Mouse (Mus musculus) urinary bladder, postnatal 25 days (tissue): ENCODE data around the gene Gm17617.

Experiments used
- DNase-seq: peaks from one replicate; pipeline ENCODE4 v3.0.0; 2022; ENCODE audit warnings: low spot score

Gm17617 gene

DNA sequence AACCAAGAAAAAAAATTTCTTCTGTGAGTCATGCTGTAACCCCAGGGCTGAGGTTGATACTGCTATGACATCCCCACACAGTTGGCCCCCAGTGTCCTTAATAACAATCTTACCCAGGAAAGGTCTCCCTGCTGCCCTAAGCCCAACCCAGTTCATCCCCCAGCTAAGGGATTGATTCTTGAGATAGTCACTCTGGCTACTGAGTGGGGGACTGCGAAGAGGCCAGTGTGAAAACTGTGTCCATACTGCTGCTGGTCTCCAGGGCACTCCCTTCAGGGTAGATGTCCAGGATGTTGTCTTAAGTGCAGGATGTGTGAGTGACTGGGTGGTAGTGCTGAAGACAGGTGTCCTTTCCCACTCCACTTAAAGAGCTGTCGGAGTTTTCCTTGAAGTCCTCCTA lies at the start of gene Gm17617:
Gm17617 (minus strand) TSS at position 101 of the 400 bp plus-strand sequence.
- no peak for DNase-seq

DNA sequence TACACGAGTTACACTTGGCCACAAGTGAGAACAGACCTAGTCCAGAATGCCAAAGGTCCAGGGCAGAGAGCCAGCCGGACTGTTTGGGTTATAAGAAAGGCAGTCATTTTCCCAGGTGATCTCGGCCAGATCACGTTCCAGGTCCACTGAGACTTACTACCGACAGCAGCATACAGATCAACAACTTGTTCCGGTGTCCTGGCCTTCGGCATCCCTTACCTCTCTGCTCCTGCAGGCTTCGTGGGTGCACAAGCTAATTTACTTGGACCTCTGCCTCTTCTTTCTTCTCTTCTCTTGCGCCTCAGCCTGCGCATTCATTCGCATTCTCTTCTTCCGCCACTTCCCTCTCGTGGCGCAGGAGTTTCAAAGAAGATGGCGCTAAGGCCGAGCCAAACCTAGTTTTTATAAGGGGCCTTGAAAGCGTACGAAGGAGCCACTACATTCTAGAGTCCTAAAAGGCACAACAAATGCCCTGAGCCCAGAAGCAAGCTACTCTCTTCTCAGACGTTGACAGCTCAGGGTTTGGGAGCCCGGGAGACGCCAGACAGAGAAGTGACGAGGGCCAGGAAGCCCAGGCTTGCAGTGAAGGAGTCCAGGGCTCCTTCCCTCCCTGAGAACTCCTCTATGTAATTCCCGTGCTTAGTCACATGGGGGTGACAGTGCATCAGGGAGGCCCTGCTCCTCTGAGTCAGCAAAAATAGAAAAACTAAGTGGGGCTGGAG lies 49.0 kb upstream of the Gm17617 start:
- peak; percentile 57 for DNase-seq

DNA sequence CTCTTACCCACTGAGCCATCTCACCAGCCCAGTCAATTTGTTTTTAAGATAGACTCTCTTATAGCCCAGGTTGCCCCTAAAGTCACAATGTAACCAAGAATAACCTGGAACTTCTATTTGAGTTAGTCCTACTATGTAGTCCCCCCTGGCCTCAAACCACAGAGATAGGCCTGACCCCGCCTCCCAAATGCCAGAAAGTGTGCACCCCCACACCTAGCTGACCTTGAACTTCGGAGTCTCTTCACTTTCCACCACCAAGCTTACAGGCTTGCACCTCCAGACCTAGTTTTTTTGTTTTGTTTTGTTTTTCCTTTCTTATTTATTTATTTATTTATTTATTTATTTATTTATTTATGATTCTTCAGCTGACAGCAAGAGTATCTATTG lies 48.4 kb upstream of the Gm17617 start:
- no peak for DNase-seq

DNA sequence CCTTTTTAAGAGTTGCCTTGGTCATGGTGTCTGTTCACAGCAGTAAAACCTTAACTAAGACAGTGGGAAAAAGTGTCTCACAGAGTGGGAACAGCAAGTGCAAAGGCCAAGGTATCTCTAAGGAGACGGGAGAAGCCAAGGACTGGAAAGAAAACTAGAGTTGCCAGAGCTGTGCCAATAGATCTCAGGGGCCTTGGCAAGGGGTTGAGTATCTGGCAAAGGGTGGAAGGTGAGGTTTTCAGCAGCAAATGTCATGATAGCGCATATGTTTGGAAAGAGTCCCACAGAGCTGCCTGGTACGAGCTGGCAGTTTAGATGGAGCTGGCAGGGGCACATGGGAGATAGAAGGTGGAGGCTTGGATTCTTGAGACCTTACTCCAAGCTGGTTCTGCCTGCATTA lies 46.2 kb upstream of the Gm17617 start:
- no peak for DNase-seq

DNA sequence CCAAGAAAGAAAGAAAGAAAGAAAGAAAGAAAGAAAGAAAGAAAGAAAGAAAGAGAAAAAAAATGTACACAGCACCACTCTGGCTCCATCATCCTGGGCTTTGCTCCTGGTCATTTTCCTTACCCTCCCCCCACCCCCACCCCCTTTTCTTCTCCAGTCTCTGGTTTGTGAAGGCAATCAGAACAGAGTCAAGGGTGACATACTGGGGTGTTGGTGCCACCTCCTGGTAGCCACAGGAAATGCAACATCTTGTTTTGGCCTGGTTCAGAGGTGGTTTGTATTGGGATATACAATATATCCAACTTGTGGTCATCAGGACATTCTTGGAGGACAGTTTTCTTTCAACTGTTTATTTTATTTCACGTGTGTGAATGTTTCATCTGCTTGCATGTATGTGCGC lies 45.2 kb upstream of the Gm17617 start:
- DNase-seq: peak; percentile 70

DNA sequence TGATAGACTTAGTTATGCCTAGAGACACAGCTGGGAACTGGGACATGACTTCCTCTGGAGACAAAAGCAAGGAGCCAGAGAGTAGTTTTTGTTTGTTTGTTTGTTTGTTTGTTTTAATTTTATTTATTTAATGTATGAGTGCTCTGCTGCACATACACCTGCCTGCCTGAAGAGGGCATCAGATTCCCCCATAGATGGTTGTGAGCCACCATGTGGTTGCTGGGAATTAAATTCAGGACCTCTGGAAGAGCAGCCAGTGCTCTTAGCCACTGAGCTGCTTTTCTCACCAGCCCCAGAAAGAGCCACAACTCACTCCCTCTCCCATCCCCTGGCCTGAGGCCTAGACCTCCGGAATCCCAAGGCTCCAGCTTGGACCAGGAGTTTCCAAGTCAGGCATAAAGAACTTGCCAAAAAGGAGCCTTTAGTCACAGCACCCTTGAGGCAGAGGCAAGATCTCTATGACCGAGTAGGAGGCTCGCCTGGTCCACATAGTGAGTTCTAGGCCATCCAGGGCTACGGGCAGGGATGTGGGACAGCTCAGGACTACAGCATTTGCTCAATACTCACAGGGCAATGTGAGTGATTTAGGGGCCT lies 44.7 kb upstream of the Gm17617 start:
- DNase-seq: no peak

DNA sequence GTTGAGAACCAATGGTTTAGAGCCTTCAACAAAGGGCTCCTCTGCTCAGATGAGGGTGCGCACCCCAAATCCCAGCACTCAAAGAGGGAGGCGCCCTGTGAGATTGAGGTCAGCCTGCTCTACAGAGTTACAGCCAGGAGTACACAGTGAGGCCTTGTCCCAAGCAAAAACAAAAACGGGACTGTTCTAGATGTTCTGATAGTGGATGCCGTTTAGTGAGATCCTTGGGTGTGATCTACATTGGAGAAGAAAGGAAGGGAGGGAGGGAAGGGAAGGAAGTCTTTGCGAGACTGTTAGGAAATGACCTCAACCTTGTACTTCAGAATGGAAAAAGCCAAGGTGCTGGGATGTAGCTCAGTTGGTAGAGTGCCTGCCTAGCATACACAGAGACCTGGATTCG lies 42.9 kb upstream of the Gm17617 start:
- no peak for DNase-seq

DNA sequence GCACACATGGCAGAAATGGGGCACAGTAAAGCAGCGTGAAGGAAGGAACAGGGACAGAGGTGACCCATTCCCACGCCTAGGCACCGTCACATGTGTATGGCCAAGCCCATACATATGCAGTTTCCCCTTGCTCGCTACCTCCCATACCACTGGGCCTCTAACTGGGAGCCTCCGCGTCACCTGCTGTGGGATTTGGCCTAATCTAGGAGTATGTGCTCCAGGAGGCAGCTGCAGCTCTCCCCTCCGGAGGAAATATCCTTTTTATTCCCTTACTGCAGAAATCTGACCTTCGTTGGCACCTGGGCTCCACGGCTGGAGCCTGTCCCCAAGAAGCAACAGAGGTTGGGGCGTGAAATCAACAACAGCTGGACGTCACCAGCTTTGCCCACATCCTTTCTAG lies 41.0 kb upstream of the Gm17617 start:
- DNase-seq: no peak

DNA sequence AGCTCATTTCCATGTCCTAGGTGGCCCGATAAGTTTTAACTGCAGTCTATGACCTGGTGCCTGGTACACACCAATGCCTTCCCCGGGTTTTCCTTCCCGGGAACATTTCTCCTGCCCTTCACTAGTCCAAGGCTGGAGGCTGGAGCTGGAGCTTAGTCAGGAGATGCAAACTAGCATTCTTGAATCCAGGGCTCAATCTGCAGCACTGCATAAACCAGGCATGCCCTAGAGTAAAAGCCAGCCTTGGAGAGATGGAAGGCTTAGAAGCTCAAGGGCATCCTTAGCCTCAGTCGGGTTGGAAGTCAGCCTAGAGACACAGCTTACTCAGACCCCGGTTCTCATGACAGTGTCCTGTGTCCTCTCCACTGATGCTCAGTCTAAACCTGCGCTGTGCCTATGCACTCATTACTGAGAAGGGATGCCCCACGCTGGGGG lies 39.0 kb upstream of the Gm17617 start:
- no peak for DNase-seq

DNA sequence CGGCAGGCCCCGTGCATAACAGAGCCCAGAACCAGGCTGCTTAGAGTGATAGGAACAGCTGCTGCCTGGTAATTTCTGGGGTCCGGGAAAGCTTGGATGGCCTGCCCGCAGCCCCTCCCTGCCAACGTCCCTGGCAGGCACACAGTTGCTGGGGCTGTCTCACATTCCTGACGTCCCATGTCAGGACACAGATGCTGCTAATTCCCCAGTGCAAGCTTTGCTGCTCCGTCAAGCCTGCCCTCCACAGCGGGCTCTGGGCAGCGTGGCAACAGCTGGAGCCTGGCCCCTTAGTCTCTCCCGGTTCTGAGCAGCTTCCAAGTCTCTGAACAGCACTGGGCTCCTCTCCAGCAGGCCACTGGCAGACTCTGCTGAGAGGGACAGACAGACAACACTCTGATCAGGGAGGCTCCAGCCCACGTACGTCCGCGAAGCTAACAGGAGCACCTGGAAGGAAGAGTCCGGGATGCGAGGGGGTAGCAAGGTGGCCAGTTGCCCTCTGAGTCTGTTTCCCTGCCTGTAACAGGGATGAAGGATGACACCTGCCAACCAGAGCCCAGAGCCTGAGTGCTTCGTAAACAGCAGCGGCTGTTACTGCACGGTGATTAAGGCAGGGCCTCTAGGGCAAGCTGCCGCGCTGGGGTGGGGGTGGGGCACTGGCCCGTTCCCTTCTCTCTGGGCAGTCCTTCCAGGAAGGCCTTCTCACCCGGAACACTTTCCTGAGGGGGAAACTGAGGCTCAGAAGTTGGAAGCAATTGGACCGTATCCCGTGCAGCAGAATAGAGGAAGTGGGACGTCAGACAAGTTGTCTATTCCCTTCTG lies 38.4 kb upstream of the Gm17617 start:
- DNase-seq: no peak

DNA sequence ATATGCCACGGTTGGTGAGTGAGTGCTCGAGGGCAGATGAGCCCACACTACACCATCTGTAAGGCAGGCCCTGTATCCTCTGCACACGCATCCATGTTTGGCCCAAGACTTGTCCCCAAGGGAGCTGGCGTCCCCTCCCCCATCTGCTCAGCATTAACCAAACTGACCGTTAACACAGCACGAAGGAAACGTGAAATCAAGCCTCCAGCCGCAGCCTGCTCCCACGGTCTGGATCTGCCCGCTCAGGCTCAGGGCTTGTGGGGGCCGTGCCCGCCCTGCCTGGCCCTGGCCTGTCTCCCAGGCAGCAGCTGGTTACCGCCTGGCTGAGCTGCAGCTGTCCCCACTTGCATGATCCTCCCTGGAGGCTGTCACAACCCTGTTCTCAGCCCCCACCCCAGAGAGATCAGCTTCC lies 35.6 kb upstream of the Gm17617 start:
- DNase-seq: no peak

DNA sequence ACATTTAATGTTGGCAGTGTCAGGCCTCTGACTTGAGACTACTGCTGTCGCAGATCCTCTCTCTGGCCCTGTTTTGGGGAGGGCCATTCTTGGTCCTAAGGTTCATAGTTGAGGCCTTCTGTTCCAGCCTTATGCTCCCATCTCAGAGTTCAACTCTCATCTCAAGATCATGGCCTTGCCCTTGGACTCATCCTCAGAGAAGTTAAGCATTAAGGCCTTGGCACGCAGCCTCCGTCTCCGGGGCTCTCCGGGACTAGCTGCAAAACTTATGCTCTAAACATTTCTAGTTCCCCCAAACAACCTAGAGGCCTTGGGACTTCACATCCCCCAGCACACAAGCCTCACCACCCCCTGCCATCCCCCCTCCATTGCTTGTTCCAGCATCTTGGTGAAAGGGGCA lies 34.9 kb upstream of the Gm17617 start:
- DNase-seq: no peak

DNA sequence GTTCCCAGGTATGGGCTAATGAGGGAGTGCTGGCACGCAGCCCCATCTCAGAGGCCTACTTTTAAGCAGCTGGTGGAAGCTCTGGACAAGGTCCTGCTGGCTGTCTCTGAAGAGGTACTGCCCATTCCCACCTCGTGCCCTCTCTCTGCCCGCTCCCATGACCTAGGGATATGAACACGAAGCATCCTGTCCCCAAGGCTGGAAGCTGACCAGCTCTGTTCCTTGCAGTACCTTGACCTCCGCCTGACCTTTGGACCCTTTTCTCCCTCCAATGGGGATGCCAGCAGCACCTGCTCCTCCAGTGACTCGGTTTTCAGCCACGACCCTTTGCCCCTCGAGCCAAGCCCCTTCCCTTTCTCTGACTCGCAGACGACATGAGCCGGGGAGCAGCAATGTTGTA lies 34.5 kb upstream of the Gm17617 start:
- no peak for DNase-seq

DNA sequence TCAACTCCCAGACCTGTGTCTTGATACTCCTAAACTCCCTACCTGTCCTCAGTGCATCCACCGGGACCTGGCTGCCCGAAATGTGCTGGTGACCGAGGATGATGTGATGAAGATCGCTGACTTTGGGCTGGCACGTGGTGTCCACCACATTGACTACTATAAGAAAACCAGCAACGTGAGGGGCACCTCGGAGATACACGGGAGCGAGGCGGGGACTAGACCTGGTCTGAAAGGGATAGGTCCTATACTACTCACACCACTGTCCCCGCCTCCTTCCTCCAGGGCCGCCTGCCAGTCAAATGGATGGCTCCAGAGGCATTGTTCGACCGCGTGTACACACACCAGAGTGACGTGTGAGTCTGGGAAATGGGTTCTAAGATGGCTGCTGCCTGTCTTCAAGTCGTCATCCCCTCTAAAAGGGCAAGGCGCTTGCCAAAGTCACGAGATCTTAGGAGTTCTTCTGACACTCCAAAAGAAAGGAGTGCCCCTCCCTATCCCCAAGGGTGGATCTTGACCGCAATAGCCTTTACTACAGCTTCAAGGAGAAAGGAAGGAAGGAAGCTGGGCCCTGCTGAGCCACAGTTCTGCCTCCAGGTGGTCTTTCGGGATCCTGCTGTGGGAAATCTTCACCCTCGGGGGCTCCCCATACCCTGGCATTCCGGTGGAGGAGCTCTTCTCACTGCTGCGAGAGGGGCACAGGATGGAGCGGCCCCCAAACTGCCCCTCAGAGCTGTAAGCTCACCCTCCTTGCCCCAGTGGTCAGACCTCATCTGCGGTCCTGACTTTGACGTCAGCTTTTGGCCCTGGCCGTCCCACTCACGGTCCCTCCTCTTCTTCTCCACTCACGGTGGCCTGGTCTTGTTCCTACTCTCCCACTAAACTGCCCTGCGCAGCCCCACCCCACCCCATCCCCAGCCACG lies 33.7 kb upstream of the Gm17617 start:
- no peak for DNase-seq

DNA sequence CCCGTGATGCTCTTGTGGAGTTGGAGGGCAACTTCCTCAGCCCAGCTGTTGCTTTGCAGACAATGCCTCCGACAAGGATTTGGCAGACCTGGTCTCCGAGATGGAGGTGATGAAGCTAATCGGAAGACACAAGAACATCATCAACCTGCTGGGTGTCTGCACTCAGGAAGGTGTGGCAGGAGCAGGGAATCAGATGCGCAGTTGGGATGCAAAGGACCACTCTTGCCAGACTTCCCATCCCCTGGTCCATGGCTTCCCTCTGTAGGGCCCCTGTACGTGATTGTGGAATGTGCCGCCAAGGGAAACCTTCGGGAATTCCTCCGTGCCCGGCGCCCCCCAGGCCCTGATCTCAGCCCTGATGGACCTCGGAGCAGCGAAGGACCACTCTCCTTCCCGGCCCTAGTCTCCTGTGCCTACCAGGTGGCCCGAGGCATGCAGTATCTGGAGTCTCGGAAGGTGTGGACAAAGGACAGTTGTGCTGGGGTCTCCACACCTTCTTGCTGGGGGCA lies 32.5 kb upstream of the Gm17617 start:
- DNase-seq: no peak

DNA sequence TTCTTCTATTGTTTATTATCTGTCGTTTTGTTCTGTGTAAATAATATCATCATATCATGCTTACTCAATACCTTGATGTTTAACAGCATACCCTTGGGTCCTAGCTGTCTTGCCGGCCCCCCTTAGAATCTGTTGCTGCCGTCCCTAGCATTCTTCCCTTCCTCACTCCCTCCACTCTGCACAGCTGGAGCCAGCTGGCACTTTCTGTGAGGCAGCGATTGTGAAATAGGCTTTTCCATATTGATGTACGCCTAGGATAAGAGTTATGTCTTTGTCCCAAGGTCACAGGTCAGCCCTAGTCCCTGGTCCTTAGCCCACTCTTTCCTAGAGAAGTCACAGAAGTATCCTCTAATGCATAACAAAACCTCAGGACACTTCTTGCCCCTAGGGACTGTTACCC lies 30.2 kb upstream of the Gm17617 start:
- no peak for DNase-seq

DNA sequence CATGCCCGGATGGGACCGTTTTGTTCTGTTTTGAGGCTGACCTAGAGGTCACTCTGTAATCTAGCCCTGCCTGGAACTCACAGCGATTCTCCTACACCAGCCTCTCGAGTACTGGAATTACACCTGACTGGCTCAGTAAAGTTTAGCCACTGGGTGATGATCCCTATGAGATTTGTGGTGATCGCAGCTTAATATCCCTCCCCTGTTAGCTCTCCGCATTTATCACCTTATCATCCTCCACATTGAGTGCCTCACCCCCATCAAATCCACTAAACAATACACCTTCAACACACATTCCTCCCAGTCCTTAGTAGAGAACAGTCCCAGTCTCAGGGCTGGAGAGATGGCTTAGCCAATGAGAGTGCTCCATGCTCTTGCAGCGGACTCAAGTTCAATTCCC lies 29.0 kb upstream of the Gm17617 start:
- no peak for DNase-seq

DNA sequence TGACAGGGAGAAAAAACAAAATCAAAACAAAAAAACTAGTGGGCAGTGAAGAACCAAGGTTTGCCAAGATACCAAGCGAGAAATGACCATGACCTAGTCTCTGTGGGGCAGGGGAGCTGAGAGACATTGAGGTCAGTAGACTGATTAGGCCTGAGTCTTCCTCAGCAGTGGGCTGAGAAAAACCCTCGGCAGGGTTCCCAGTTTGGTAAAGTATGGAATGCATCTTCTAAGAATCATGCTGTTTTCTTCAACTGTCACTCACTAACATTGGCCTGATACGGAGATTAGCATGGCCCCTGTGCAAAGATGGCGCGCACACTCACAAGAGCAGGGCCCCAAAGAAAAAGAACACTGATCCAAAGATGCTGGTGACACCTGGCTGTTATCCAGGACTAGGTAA lies 20.6 kb upstream of the Gm17617 start:
- no peak for DNase-seq

DNA sequence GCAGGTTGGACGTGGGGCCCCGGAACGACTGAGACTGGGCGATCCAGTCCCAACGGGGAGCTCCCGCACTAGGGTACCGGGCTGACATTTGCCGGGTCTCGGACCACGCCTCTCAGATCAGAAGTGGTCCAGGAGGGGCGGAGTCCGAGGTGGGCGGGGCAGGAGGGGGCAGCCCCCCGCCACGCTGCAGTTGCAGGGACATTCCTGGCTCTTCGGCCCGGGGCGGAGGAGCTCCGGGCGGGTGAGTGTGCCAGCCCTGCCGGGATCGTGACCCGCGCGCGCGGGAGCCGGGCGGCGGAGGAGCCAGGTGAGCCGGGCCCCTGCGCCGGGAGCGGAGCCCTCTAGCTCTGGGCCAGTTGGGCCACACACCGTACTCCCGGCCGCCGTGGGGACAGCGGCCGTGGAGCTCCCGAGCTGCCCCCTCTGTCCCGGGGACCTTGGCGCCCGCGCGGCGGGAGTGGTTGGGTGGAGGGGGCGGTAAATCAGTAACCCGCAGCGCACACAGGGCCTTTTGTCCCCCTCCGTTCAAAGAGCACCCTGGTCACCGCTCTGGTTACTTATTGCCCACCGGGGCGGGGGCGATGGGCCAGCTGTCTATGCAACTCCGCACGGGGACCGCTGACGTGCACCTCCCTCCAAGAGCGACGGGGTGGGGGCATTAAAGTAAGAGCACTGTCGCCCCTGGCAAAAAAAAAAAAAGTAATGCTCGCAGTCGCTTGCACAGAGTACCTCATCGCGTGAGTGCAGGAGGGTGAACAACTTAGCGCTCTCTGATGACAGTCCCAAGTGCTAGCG lies 19.5 kb upstream of the Gm17617 start, which contains the start of gene Fgfr4:
Fgfr4 (plus strand) TSS at position 20 of the 795 bp plus-strand sequence.
- no peak for DNase-seq

DNA sequence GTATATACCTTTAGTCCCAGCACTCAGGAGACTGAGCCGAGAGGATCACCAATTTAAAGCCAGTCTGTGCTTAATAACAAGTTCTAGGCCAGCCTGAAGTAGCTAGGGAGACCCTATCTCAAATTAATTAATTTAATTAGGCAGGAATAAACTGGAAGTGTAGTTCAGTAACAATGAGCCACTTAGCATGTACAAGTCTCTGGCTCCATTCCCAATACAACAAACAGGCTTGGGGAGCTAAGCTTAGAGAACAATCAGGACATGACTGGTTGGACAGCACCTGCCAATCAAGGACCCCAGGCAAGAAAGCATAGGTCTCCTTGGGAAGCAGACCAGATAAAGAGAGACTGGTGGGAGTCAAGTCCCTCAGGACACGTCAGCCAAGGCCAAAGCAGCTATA lies 6.9 kb upstream of the Gm17617 start:
- DNase-seq: no peak

DNA sequence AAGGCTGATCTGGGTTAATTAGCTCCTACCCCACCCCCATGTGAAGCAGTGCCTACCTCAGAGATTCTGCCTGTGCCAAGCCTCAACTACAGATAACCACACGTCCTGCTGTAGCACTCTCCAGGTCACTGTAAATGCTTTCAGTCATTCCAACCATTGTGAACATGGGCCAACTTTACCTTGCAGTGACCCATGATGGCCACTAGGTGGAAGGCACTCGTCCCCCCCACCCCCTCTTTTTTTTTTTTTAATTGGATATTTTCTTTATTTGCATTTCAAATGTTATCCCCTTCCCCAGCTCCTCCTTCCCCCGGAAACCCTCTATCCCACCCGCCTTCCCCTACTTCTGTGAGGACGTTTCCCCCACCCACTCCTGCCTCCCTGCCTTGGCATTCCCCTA lies 2.0 kb upstream of the Gm17617 start:
- DNase-seq: no peak
